ENCODE assay signal across 7 mouse cellular contexts in genomic region chr17:66479311-66479710, GRCm38 (mm10). TPM values are rescaled to one million over a fixed set of nuclear protein-coding genes. Genes with fewer than 3 reads are reported as not detected.
A peak's percentile ranks its signal among the peaks of the same experiment; 100 is the strongest.
DNase-seq lines count a peak whose midpoint lies in the region; ATAC-seq and TF ChIP-seq lines count a peak whose summit lies in the region.

No protein-coding gene starts in this region.

- no peaks in the 10 kb centered on the region for H3K27me3 ChIP-seq in E14TG2a.4 (ENCODE audit: insufficient read depth, low read length)
- H3K27me3 ChIP-seq in G1E (ENCODE audit: insufficient read depth, low read length) = no peaks in the 10 kb centered on the region; the same call in 1 of the 2 replicates
- H3K27me3 ChIP-seq in forebrain, embryonic 15.5 days = no peaks in the 10 kb centered on the region
- H3K27me3 ChIP-seq in midbrain, embryonic 15.5 days (replicated peaks) = no peaks in the 10 kb centered on the region

- H3K4me3 ChIP-seq in E14TG2a.4 (replicated peaks; ENCODE audit: low read length) (peak overlapping the region; percentile 77), G1E (ENCODE audit: low read depth, low read length) (peak overlapping the region; percentile 33; the same call in 1 of the 2 replicates)
- peak overlapping the region; percentile 23 for H3K4me3 ChIP-seq in forebrain, embryonic 15.5 days
- peak overlapping the region; percentile 0; the same call in 1 of the 2 replicates for H3K4me3 ChIP-seq in left cerebral cortex, adult 2 months
- peak overlapping the region; percentile 26 for H3K4me3 ChIP-seq in midbrain, embryonic 15.5 days

- no peak for ATAC-seq in G1E (ENCODE audit: extremely low read depth, insufficient number of reproducible peaks, low FRiP score, poor library complexity, severe bottlenecking)
- peak; percentile 95 for ATAC-seq in forebrain, embryonic 15.5 days (replicated peaks)
- ATAC-seq in midbrain, embryonic 15.5 days (replicated peaks) = peak; percentile 93

- H3K4me2 ChIP-seq in forebrain, embryonic 15.5 days (replicated peaks) = peak overlapping the region; percentile 37
- H3K4me2 ChIP-seq in midbrain, embryonic 15.5 days = peak overlapping the region; percentile 47

- H3K9me3 ChIP-seq in E14TG2a.4 (ENCODE audit: low read length) (peaks cover 41% of the 10 kb centered on the region), G1E (replicated peaks) (peaks cover 27% of the 10 kb centered on the region)
- H3K9me3 ChIP-seq in forebrain, embryonic 15.5 days = no peaks in the 10 kb centered on the region
- no peaks in the 10 kb centered on the region for H3K9me3 ChIP-seq in midbrain, embryonic 15.5 days

- peaks cover 58% of the 10 kb centered on the region for H3K36me3 ChIP-seq in E14TG2a.4 (ENCODE audit: insufficient read depth, low read length)
- H3K36me3 ChIP-seq in G1E (replicated peaks) = no peaks in the 10 kb centered on the region
- no peaks in the 10 kb centered on the region for H3K36me3 ChIP-seq in forebrain, embryonic 15.5 days
- no peaks in the 10 kb centered on the region for H3K36me3 ChIP-seq in midbrain, embryonic 15.5 days (replicated peaks)

- TF ChIP-seq CTCF in E14TG2a.4 (conservative IDR thresholded peaks at IDR 0.05; ENCODE audit: low read length) (no peak), G1E (IDR thresholded peaks at IDR 0.05; ENCODE audit: low read depth, low read length) (no peak)
- no peak for TF ChIP-seq CTCF in left cerebral cortex, adult 2 months (IDR thresholded peaks at IDR 0.05)

- intact Hi-C loops in left cerebral cortex, adult 2 months (cut with DNase I) = no loop called here

- H3K27ac ChIP-seq in forebrain, embryonic 15.5 days (replicated peaks) = peak overlapping the region; percentile 81
- H3K27ac ChIP-seq in left cerebral cortex, adult 2 months = peak overlapping the region; percentile 53
- H3K27ac ChIP-seq in midbrain, embryonic 15.5 days = peak overlapping the region; percentile 77

- 8% methylated on average over 13 of the region's 13 CpGs for WGBS in forebrain, embryonic 15.5 days
- WGBS in midbrain, embryonic 15.5 days = under 1% methylated on average over 13 of the region's 13 CpGs

- H3K4me1 ChIP-seq in E14TG2a.4 (replicated peaks; ENCODE audit: low read depth, low read length) (peaks cover 13% of the 10 kb centered on the region), G1E (ENCODE audit: insufficient read depth, low read depth, low read length) (no peaks in the 10 kb centered on the region)
- H3K4me1 ChIP-seq in forebrain, embryonic 15.5 days = peaks cover 24% of the 10 kb centered on the region
- H3K4me1 ChIP-seq in midbrain, embryonic 15.5 days = peaks cover 23% of the 10 kb centered on the region

- peak overlapping the region; percentile 29 for H3K9ac ChIP-seq in forebrain, embryonic 15.5 days (replicated peaks)
- peak overlapping the region; percentile 28; the same call in 1 of the 2 replicates for H3K9ac ChIP-seq in midbrain, embryonic 15.5 days

- DNase-seq in G1E (ENCODE audit: low spot score) = no peak
- peak; percentile 57 to 66 for DNase-seq in left cerebral cortex, adult 2 months (ENCODE audit: extremely low spot score in 1 of 2, low spot score in 2 of 2)
- no peak for DNase-seq in cerebellum, adult 8-10 months
- no peak for DNase-seq in thymus, postnatal 10 days (ENCODE audit: low spot score in 2 of 2)

RNA-seq across cellular contexts. Expression of gene Mtcl1, which starts 29.8 kb away (rescaled TPM):
- not detected in 2 replicates for total RNA-seq in G1E (2014; fragmentation: Nextera tagmentation)
- total RNA-seq in G1E (2017) = 0.11 TPM in 1 of 2 replicates, not detected in the other
- not detected in 2 replicates for polyA plus RNA-seq in G1E (2012)
- 33.5 and 35.5 TPM in 2 replicates for polyA plus RNA-seq in forebrain, embryonic 15.5 days (2015; fragmentation: Nextera tagmentation; extraction: Ambion mirVana)
- total RNA-seq in left cerebral cortex, adult 2 months (2021) = 100 to 1,000 TPM; 103 to 122 TPM
- polyA plus RNA-seq in midbrain, embryonic 15.5 days (2015; fragmentation: Nextera tagmentation; extraction: Ambion mirVana) = 35.5 and 39.0 TPM in 2 replicates

RNA-seq across cellular contexts. Expression of gene Rab12, which starts 40.2 kb away (rescaled TPM):
- total RNA-seq in G1E (2014; fragmentation: Nextera tagmentation) (29.9 and 46.7 TPM in 2 replicates), G1E (2017) (25.5 and 28.2 TPM in 2 replicates)
- polyA plus RNA-seq in G1E (2012) = 9.9 and 11.6 TPM in 2 replicates
- 71.7 and 77.0 TPM in 2 replicates for polyA plus RNA-seq in forebrain, embryonic 15.5 days (2015; fragmentation: Nextera tagmentation; extraction: Ambion mirVana)
- 100 to 1,000 TPM; 116 to 119 TPM for total RNA-seq in left cerebral cortex, adult 2 months (2021)
- 83.7 and 84.1 TPM in 2 replicates for polyA plus RNA-seq in midbrain, embryonic 15.5 days (2015; fragmentation: Nextera tagmentation; extraction: Ambion mirVana)

Comparison
In these comparisons a context has a peak if more than half of its experiments do, and no peak if none do; other contexts are left out.
1. H3K4me3 ChIP-seq: peak in every context shown above with its lines; median percentile 77 in E14TG2a.4; 33 in G1E; 26 in midbrain, embryonic 15.5 days; 23 in forebrain, embryonic 15.5 days; 0 in left cerebral cortex, adult 2 months.
2. DNase-seq: peak in left cerebral cortex, adult 2 months (2 of 2); none in G1E (single experiment), cerebellum, adult 8-10 months (single experiment) and thymus, postnatal 10 days (0 of 2).
3. RNA of gene Mtcl1, which starts 29.8 kb away (polyA plus RNA-seq): 35.5 to 39.0 TPM in midbrain, embryonic 15.5 days and 33.5 to 35.5 TPM in forebrain, embryonic 15.5 days; not detected in G1E; every median in the first group is over 10 times any median in the second.
4. Peak in every context shown above with its lines, with median percentiles within 50 percentile points of each other: H3K27ac ChIP-seq.